Mouse (Mus musculus): ENCODE measurements around the gene Sele. TPM values are rescaled to one million over a fixed set of nuclear protein-coding genes. Genes with fewer than 3 reads are reported as not detected.
"Not testable (repeated sequence)": the region's sequence is repeated elsewhere in the genome, so short reads cannot be mapped to it uniquely, and the experiment has no call there.

Sele gene
- 0.05 and 0.06 TPM in 2 replicates for polyA plus RNA-seq (2015; fragmentation: Nextera tagmentation; extraction: Ambion mirVana)

DNA sequence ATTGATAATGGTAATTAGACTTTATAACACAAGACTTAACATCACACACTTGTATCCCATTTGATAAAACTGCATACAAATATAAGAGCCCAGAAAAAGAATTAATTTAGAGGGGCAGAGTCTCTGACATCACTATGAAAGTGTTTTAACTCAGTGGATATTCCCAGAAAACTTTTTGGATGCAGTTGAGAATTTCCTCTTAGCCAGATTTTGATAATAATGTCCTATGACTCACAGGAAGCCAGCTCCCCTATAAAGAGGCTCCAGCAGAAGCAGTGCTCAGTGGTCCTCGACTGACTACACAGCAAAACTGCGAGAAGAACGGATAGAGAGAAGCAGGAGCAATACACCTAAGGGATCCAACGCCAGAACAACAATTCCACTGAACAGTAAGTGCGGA, at the start of gene Sele:
Gene Sele (plus strand): TSS at position 301 of the 400 bp plus-strand sequence.
- no peak within 1 kb of the TSS for H3K9ac ChIP-seq (ENCODE audit: low read depth, low read length)
- H3K9me3 ChIP-seq (ENCODE audit: control insufficient read depth, low read length) = no peaks in the 10 kb centered on the region
- no peaks in the 10 kb centered on the region for H3K36me3 ChIP-seq (ENCODE audit: control insufficient read depth, insufficient read depth, low read length)
- 81% methylated on average over 5 of the region's 5 CpGs for whole genome bisulfite sequencing
- ATAC-seq = no peak
- H3K4me3 ChIP-seq (ENCODE audit: low read length) = no peak within 1 kb of the TSS
- H3K4me1 ChIP-seq (ENCODE audit: control insufficient read depth, insufficient read depth, low read length) = no peaks in the 10 kb centered on the region
- H3K27me3 ChIP-seq (replicated peaks; ENCODE audit: control insufficient read depth, insufficient read depth, low read length) = no peaks in the 10 kb centered on the region
- no peak within 1 kb of the TSS for H3K4me2 ChIP-seq (ENCODE audit: low read depth, low read length)
- H3K27ac ChIP-seq (ENCODE audit: low read length) = no peak within 1 kb of the TSS

DNA sequence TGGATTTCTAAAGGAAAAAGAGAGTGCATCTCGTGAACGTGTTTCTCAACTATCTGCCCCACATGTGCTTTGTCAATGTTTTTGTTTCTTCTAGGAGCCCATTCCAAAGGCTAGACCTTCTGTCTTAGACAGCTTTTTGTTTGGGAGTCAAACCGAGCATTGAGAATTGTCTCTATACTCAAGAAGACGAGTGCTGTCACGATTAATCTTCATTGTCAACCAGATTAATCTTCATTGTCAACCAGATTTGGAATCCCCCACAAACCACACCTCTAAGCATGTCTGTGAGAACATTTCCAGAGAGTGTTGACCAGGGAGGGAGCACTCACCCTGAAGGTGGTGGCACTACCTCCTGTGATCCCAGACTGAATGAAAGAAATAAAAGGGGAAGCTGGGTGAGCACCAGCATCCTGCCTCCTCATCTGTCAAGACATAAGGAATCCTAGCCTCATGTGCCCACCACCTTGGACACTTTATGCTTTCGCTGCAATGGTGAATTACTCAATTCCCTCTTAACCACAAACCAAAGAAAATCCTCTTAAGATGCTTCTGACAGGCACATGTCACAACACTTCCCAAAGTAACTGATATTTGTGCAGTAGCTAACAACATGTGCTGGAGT, 46.1 kb upstream of the Sele start:
- H3K9ac ChIP-seq (ENCODE audit: low read depth, low read length) = no peak overlapping the region
- ATAC-seq = no peak
- H3K4me1 ChIP-seq (ENCODE audit: control insufficient read depth, insufficient read depth, low read length) = no peaks in the 10 kb centered on the region
- H3K4me3 ChIP-seq (ENCODE audit: low read length) = no peak overlapping the region
- H3K4me2 ChIP-seq (ENCODE audit: low read depth, low read length) = no peak overlapping the region
- 76% methylated on average over 6 of the region's 6 CpGs for WGBS
- H3K27me3 ChIP-seq (replicated peaks; ENCODE audit: control insufficient read depth, insufficient read depth, low read length) = no peaks in the 10 kb centered on the region
- H3K9me3 ChIP-seq (ENCODE audit: control insufficient read depth, low read length) = no peaks in the 10 kb centered on the region
- H3K36me3 ChIP-seq (ENCODE audit: control insufficient read depth, insufficient read depth, low read length) = no peaks in the 10 kb centered on the region
- no peak overlapping the region for H3K27ac ChIP-seq (ENCODE audit: low read length)

DNA sequence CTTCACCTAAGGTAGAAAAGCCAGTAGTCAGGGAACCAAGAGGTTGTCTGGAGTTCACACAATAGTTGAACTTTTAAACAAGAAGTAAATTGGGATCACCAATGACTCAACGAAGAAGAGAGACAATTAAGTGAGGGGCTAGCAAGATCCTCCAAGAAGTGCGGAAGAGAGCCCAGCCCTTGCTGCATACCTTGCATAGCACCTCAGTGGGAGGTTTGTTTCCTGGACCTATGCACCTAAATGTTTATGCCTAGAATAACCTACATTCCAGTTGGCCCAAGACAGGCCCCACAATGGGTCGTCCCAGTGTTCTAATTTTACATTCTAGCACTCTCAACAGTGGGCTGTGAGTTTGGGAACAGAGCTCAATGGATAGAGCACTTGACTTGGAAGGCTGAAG, 43.7 kb upstream of the Sele start:
- WGBS = 62% methylated on average over 3 of the region's 3 CpGs

DNA sequence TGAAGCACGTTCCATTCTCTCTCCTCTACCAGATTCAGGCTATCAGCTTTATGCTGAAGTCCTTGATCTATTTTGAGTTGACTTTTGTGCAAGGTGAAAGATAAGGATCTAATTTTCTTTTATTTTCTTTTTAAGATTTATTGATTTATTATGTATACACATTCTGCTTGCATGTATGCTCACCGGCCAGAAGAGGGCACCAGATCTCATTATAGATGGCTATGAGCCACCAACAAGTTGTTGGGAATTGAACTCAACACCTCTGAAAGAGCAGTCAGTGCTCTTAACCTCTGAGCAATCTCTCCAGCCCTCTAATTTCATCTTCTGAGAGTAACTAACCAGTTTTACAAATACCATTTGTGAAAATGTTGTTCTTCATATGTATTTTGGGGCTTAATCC, 38.8 kb upstream of the Sele start:
- no peak for ATAC-seq
- no peak overlapping the region for H3K27ac ChIP-seq (ENCODE audit: low read length)
- no peaks in the 10 kb centered on the region for H3K27me3 ChIP-seq (replicated peaks; ENCODE audit: control insufficient read depth, insufficient read depth, low read length)
- no peak overlapping the region for H3K4me3 ChIP-seq (ENCODE audit: low read length)
- no peak overlapping the region for H3K9ac ChIP-seq (ENCODE audit: low read depth, low read length)
- no peaks in the 10 kb centered on the region for H3K9me3 ChIP-seq (ENCODE audit: control insufficient read depth, low read length)
- H3K4me1 ChIP-seq (ENCODE audit: control insufficient read depth, insufficient read depth, low read length) = no peaks in the 10 kb centered on the region
- H3K36me3 ChIP-seq (ENCODE audit: control insufficient read depth, insufficient read depth, low read length) = no peaks in the 10 kb centered on the region
- no peak overlapping the region for H3K4me2 ChIP-seq (ENCODE audit: low read depth, low read length)
- 42% methylated on average over 2 of the region's 2 CpGs for WGBS

More for the DNA sequence above, 43.7 kb upstream of the Sele start:
- H3K4me2 ChIP-seq (ENCODE audit: low read depth, low read length) = no peak overlapping the region
- no peak overlapping the region for H3K4me3 ChIP-seq (ENCODE audit: low read length)
- no peaks in the 10 kb centered on the region for H3K4me1 ChIP-seq (ENCODE audit: control insufficient read depth, insufficient read depth, low read length)
- H3K9me3 ChIP-seq (ENCODE audit: control insufficient read depth, low read length) = no peaks in the 10 kb centered on the region
- no peak overlapping the region for H3K9ac ChIP-seq (ENCODE audit: low read depth, low read length)
- ATAC-seq = no peak
- H3K27ac ChIP-seq (ENCODE audit: low read length) = no peak overlapping the region
- H3K36me3 ChIP-seq (ENCODE audit: control insufficient read depth, insufficient read depth, low read length) = no peaks in the 10 kb centered on the region
- no peaks in the 10 kb centered on the region for H3K27me3 ChIP-seq (replicated peaks; ENCODE audit: control insufficient read depth, insufficient read depth, low read length)

DNA sequence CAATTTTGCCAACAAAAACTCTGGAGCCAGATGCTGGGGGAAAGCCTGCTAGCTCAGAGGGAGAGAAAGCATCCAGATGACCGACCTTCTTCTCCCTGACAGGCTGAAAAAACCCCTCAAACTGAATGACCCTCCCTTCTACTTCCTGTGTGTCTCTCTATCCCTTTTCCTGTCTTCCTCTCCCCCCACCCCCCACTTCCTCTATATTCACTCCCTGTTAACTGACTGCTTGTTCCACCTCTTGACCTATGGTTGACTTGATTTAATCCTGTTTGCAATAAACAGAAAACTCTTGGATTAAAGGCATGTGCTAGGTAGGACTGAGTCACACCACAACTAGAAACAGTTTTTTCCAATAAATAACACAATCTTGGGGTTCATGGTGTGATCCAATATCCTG, 33.4 kb upstream of the Sele start:
- WGBS = 46% methylated on average over 1 of the region's 1 CpGs
- no peaks in the 10 kb centered on the region for H3K27me3 ChIP-seq (replicated peaks; ENCODE audit: control insufficient read depth, insufficient read depth, low read length)
- no peak overlapping the region for H3K4me2 ChIP-seq (ENCODE audit: low read depth, low read length)
- no peak for ATAC-seq
- no peak overlapping the region for H3K9ac ChIP-seq (ENCODE audit: low read depth, low read length)
- H3K36me3 ChIP-seq (ENCODE audit: control insufficient read depth, insufficient read depth, low read length) = no peaks in the 10 kb centered on the region
- H3K4me1 ChIP-seq (ENCODE audit: control insufficient read depth, insufficient read depth, low read length) = no peaks in the 10 kb centered on the region
- H3K9me3 ChIP-seq (ENCODE audit: control insufficient read depth, low read length) = no peaks in the 10 kb centered on the region
- no peak overlapping the region for H3K27ac ChIP-seq (ENCODE audit: low read length)
- no peak overlapping the region for H3K4me3 ChIP-seq (ENCODE audit: low read length)

DNA sequence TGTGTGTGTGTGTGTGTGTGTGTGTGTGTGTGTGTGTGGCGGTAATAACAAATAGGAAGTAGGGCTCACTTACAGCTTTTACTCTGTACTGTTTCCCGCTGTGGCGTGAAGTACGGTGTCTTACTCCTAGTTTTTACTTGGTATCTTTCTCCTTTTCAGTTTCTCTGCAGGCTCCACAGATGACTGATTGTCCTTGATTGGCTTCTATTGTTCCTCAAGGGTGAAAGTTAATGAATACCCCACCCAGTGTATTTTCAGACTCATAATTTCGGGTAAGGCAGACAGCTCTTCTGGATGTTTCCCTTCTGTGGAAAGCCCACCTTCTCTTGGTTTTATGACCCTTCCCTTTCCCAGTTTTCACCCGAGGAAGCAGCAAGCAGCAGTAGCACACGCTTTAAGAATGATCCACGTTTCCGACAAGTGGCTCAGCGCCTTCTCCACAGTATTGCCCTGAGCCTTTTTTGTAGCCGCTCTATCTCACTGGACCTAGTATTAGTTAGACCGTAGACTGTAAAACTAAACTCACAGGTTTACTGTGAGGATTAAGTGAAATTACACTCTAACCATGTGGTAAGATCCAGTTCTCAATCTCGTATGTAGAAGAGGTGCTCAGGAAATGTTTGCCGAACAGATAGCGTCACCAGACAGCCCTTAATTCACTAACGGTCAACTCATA, 29.7 kb upstream of the Sele start:
- H3K36me3 ChIP-seq (ENCODE audit: control insufficient read depth, insufficient read depth, low read length) = no peaks in the 10 kb centered on the region
- H3K9ac ChIP-seq (ENCODE audit: low read depth, low read length) = no peak overlapping the region
- no peaks in the 10 kb centered on the region for H3K9me3 ChIP-seq (ENCODE audit: control insufficient read depth, low read length)
- H3K4me1 ChIP-seq (ENCODE audit: control insufficient read depth, insufficient read depth, low read length) = no peaks in the 10 kb centered on the region
- no peak overlapping the region for H3K4me2 ChIP-seq (ENCODE audit: low read depth, low read length)
- no peaks in the 10 kb centered on the region for H3K27me3 ChIP-seq (replicated peaks; ENCODE audit: control insufficient read depth, insufficient read depth, low read length)
- H3K27ac ChIP-seq (ENCODE audit: low read length) = no peak overlapping the region
- no peak overlapping the region for H3K4me3 ChIP-seq (ENCODE audit: low read length)
- ATAC-seq = no peak
- WGBS = 71% methylated on average over 16 of the region's 16 CpGs

DNA sequence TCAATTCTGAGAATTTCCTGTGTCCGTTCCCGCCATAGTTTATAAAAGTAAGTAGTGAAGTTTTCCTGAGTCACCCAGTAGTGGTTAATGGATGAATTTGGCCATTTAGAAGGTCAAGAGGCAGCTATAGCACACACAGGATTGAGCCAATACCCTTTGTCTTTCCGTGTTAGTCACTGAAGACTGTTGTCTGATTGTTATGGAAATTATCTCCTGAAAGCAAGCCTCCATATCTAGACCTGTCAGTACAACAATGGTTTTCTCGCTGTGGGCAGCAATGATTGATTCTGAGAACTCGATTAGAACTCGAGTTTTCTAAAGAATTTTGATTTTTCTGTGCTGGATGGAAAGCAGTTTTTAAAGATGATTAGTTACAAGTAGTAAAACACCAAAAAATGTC, 28.2 kb upstream of the Sele start:
- no peaks in the 10 kb centered on the region for H3K9me3 ChIP-seq (ENCODE audit: control insufficient read depth, low read length)
- H3K4me2 ChIP-seq (ENCODE audit: low read depth, low read length) = no peak overlapping the region
- WGBS = 62% methylated on average over 6 of the region's 6 CpGs
- no peak overlapping the region for H3K4me3 ChIP-seq (ENCODE audit: low read length)
- no peaks in the 10 kb centered on the region for H3K27me3 ChIP-seq (replicated peaks; ENCODE audit: control insufficient read depth, insufficient read depth, low read length)
- no peaks in the 10 kb centered on the region for H3K4me1 ChIP-seq (ENCODE audit: control insufficient read depth, insufficient read depth, low read length)
- H3K27ac ChIP-seq (ENCODE audit: low read length) = no peak overlapping the region
- no peak overlapping the region for H3K9ac ChIP-seq (ENCODE audit: low read depth, low read length)
- no peak for ATAC-seq
- H3K36me3 ChIP-seq (ENCODE audit: control insufficient read depth, insufficient read depth, low read length) = no peaks in the 10 kb centered on the region

DNA sequence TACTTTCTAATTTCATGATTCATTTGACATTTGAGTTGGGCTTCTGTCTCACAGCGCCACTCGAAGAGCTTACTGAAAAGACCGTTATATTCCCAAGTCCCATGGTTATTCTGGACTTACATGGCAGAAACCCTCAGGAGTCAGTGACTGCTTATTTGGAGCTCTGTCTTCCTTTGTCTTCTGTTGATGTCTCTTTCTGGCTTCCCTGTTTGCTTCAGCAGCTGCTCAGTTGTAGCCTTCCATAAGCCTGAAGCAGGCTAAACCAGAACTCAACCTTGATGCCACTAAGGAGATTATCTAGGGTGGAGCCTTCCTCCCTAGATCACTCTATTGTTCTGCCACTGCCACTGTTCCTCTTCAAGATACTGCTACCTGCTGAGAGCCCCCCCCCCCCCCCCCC, 27.3 kb upstream of the Sele start:
- H3K4me1 ChIP-seq (ENCODE audit: control insufficient read depth, insufficient read depth, low read length); H3K4me3 ChIP-seq (ENCODE audit: low read length); H3K36me3 ChIP-seq (ENCODE audit: control insufficient read depth, insufficient read depth, low read length); H3K9ac ChIP-seq (ENCODE audit: low read depth, low read length); H3K27ac ChIP-seq (ENCODE audit: low read length); H3K4me2 ChIP-seq (ENCODE audit: low read depth, low read length); H3K9me3 ChIP-seq (ENCODE audit: control insufficient read depth, low read length); H3K27me3 ChIP-seq (replicated peaks; ENCODE audit: control insufficient read depth, insufficient read depth, low read length); ATAC-seq: not testable (repeated sequence)
- 86% methylated on average over 3 of the region's 3 CpGs for WGBS

DNA sequence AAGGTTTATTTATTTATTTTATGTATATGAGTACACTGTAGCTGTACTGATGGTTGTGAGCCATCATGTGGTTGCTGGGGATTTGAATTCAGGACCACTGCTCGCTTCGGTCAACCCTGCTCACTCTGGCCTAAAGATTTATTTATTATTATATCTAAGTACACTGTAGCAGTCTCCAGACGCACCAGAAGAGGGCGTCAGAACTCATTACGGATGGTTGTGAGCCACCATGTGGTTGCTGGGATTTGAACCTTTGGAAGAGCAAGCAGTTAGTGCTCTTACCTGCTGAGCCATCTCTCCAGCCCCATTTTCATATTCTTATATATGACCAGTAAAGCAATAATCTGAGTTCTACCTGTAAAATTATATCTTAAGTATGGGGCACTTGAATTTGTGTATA, 25.9 kb upstream of the Sele start:
- ATAC-seq; H3K4me2 ChIP-seq (ENCODE audit: low read depth, low read length); H3K4me3 ChIP-seq (ENCODE audit: low read length); H3K27me3 ChIP-seq (replicated peaks; ENCODE audit: control insufficient read depth, insufficient read depth, low read length); H3K4me1 ChIP-seq (ENCODE audit: control insufficient read depth, insufficient read depth, low read length); H3K36me3 ChIP-seq (ENCODE audit: control insufficient read depth, insufficient read depth, low read length); H3K27ac ChIP-seq (ENCODE audit: low read length); H3K9ac ChIP-seq (ENCODE audit: low read depth, low read length); H3K9me3 ChIP-seq (ENCODE audit: control insufficient read depth, low read length): not testable (repeated sequence)
- 76% methylated on average over 5 of the region's 5 CpGs for WGBS

DNA sequence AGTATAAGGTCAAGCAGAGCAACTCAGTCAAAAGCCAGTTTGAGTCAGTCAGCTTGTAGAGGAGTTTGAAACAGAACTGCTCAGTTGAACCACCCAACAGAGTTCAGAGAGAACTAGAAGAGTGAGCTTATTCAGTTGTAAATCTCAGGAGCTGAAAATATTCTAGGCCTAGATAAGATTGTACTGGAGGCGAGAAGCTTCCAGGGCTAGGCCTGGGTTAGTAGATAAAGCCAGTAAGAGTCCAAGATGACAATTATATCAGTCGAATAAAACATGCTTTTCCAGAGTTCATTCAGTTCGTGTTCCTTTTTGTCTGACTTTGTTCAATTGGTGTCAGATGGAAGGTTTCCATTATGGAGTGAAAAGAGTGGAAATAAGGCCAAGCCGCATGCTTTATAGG, 22.3 kb upstream of the Sele start:
- no peak for ATAC-seq
- no peak overlapping the region for H3K4me3 ChIP-seq (ENCODE audit: low read length)
- WGBS = 85% methylated on average over 4 of the region's 4 CpGs

More for the DNA sequence above, 22.3 kb upstream of the Sele start:
- no peaks in the 10 kb centered on the region for H3K4me1 ChIP-seq (ENCODE audit: control insufficient read depth, insufficient read depth, low read length)
- no peaks in the 10 kb centered on the region for H3K9me3 ChIP-seq (ENCODE audit: control insufficient read depth, low read length)
- H3K27ac ChIP-seq (ENCODE audit: low read length) = no peak overlapping the region
- H3K36me3 ChIP-seq (ENCODE audit: control insufficient read depth, insufficient read depth, low read length) = no peaks in the 10 kb centered on the region
- no peak overlapping the region for H3K9ac ChIP-seq (ENCODE audit: low read depth, low read length)
- no peaks in the 10 kb centered on the region for H3K27me3 ChIP-seq (replicated peaks; ENCODE audit: control insufficient read depth, insufficient read depth, low read length)
- no peak overlapping the region for H3K4me2 ChIP-seq (ENCODE audit: low read depth, low read length)

Measured in intestine, embryonic 16.5 days (tissue).